Mouse (Mus musculus): ENCODE measurements around the gene Dpf3.
A peak's percentile ranks its signal among the peaks of the same experiment; 100 is the strongest.

The Dpf3 gene

DNA sequence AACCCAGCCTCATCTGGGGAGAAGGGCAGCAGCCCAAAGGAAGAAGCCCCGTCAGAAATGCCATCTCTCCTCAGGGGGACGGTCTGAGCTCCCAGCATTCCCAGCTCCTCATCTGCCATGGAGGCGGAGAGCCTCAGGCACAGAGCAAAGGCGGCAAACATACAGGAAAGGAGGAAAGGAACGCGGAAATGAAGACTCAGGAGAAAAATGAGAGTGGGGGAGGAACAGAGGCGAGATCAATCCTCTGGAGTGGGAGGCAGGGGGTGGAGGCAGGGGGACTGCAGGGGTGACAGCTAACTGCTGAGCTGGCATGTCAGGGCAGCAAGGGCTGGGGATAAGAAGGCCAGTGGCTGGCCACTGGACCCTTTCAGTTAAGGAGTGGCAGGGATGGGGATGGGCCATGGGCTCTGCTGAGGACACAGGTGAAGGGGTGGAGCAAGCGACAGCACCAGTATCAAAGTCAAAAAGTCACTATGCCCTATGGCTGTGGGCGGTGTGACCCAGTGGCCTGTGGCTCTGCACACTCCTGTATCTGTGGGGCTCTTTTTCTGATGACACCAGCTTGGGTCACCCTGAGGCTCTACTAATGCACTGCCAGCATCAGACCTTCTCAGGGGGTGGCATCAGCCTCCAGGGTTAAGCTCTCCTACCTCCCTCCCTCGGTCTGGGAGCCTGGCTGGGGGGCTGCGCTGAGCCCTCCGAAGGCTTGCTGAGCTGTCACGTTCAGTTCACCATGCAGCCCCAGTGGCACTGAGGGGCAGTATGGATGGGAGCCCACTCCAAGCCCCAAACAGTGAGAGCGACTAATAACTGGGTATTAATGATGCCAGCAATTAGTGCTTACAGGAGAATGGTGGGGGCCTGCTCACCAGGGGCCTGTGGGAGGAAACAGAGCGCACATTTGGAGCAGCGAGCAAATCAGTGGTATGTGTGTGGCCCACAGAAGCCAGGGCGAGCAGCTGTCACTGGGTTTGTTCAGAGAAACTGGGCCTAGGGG, 200.7 kb downstream of the Dpf3 start:
- no peak for DNase-seq (ENCODE audit: low spot score)

DNA sequence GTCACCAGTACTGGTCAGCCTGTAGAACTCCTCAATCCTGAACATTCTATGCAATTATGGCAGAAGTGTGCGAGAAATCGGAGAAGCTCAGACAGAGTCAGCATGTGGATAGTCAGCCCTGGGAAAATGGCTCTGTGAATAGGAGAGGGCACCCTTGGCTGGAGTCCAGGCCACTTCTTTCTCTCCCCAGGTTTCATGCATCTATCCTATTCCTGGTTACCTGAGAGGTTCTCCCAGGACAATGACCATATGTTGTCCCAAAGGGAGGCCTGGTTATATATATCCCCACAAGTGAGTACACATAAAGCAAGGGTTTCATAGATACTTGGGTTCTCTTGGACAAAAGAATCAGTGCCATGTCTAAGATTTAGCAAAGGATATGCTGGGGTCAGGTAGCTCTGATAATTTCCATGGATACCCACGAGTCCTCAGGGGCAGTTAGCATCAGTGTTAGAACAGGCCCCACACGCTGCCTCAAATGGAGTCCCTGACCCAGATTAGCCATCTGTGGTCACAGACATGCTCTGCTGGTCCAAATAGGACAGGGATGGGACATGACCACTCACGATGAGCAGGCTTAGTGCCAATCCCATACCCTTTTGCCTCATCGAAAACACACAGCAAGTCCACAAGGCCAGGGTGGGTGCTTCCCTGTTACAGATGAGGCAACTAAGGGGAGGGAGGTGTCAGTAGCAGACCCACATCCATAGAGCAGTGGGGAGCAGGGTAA, 203.8 kb downstream of the Dpf3 start:
- no peak for DNase-seq (ENCODE audit: low spot score)

DNA sequence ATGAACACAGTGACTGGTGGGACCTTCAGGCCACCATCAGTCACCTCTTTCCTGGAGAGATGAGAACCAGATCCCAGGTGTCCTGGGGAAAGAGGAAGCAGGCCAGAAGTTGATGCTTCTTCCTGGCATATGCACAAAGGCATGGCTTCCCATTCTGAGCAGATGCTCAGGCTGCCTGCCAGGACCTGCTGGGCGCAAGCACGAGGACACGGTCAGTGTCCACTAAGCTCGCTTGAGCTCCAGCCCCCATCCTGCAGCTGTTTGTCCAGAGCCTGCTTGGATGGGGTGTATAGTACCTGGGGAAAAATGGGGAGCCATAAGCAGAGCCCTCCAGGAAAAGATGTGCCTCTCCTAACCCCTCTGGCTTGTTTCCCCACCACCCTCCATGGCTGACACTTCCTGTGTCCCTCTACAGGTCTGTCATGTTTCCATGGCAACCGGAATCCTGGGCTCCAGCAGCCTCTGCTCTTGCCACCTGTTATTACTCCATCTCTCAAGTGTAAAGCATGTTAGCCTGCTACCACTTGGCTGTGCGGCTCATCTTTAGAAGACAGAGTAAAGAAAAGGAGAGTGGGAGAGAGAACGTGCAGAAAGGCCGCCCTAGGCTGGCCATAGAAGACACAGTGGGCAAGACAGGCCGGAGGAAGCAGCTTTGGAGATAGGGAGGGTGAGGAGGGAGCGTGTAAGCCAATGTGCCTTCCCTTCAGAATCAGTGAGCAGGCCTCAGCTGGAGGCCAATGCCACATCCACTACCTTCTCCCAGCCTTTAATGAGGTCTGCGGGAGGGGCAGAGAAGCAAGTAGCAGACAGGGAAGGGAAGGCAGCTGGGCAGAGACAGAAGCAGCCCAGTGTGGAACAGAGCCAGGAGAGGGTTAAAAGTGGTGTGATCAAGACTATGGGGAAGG, 209.7 kb downstream of the Dpf3 start:
- DNase-seq (ENCODE audit: low spot score): no peak

GRCm38 (mm10) chr12:83271215-83271614, 216.3 kb downstream of the Dpf3 start:
- DNase-seq (ENCODE audit: low spot score): no peak

- peak; percentile 46 for DNase-seq (ENCODE audit: low spot score)
Observed at GRCm38 (mm10) chr12:83268504-83268922, 219.0 kb downstream of the Dpf3 start.

- no peak for DNase-seq (ENCODE audit: low spot score)
Observed at GRCm38 (mm10) chr12:83260540-83260939, 227.0 kb downstream of the Dpf3 start.

DNA sequence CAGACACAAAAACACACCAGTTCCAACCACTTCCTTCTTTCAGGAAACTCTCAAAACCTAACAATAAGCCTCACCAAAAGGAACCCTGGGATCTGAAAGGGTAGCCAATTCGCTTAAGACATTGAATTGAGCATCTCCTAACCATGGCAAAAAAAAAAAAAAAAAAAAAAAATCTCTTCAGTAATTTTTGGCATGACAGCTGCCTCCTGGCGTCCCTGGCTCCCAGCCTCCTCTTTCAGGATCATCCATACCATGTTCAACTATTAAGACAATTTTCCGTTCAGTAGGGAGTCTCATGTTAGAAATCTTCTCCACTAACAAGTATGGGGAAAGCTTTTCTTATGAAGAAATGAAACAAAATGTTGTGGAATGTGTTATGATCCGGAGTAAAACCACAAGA, 233.1 kb downstream of the Dpf3 start:
- no peak for DNase-seq (ENCODE audit: low spot score)

GRCm38 (mm10) chr12:83249066-83249465, 238.4 kb downstream of the Dpf3 start:
- no peak for DNase-seq (ENCODE audit: low spot score)

DNA sequence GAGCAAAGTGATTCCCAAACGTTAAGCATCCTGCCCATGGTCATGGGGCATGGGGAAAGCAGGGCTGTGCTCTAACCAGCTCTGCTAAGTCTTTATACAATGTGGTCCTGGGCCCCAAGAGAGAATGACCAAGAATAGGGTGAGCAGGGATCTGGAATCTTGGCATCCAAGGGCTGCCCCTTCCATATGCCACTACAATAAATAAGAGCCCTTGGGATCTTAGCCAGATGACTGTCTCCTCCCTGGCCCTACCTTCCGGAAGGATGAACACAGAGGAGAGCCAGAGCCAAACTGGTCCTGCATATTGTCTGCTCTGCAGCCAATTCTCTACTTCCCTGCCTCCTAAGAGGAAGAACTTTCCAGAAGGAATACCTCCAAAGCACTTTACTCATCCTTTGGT, 238.9 kb downstream of the Dpf3 start:
- DNase-seq (ENCODE audit: low spot score): no peak

DNA sequence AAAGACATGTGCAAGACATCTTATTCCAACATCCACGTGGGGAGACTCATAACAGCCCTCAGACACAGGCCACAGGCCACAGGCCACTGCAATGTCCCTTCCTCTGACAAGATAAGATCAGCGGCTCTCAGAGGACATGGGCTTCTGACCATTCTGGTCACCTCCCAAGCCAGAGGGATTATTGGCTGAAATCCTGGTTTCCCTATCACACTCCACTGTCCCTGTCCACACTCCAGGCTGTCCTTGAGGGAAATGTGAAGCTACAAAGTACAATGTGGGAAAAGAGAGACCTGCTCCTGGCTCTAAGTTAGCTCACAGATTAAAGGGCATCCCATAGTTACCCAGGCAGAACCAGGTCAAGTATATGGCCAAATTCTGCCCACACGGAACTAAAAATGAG, 239.8 kb downstream of the Dpf3 start:
- no peak for DNase-seq (ENCODE audit: low spot score)

GRCm38 (mm10) chr12:83241022-83241421, 246.5 kb downstream of the Dpf3 start:
- no peak for DNase-seq (ENCODE audit: low spot score)

DNA sequence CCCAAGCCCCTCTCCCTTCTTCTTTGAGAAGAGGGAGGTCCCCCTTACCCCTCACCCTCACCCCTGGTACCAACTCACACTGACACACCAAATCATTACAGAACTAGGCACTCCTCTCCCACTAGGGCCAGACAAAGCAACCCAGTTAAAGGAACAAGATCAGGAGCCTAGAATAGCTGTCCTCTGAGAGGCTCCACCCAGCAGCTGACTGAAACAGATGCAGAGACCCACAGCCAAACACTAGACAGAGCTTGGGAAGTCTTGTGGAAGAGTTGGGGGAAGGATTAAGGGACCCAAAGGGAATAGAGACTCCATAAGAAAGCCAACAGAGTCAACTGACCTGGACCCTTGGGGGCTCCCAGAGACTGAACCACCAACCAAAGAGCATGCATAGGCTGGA, 246.9 kb downstream of the Dpf3 start:
- DNase-seq (ENCODE audit: low spot score): no peak

DNA sequence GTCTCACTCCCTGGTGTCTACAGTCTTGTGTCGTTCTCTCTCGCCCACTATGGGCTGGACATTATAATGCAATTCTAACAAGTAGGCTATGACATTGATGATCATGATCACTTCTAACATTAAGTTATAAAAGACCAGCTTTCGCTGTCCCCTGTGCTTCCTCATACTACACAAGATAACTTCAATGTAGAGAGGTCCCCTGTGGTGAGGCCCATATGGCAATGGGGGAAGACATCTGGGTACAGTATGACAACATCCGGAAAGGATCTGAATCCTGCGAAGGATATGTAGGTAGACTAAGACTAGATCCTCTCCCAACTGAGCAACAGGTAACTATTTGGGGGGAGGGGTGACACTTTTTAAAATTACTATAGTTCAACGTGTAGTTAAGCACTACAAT, 251.7 kb downstream of the Dpf3 start:
- DNase-seq (ENCODE audit: low spot score): no peak

GRCm38 (mm10) chr12:83234981-83235380, 252.5 kb downstream of the Dpf3 start:
- DNase-seq (ENCODE audit: low spot score): no peak

GRCm38 (mm10) chr12:83233651-83234050, 253.9 kb downstream of the Dpf3 start:
- no peak for DNase-seq (ENCODE audit: low spot score)

DNA sequence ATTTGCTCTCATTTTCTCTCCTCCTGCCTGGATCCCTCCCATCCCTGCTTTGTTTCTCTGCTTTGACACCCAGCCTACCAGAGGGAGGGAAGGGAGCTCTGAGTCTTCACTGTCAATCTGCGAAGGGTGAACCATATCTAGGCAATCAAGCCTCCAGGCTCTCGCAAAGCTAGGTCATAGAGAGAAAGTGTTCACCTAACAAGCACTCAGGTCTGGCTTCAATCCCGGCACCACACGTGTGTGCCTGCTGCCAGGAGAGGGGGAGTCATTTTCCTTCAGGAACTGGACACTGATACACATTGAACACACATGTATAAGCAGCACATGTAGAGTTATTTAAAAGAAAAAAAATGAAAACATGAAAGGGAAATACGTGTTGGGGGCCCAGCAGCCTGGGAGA, 254.6 kb downstream of the Dpf3 start:
- no peak for DNase-seq (ENCODE audit: low spot score)

DNA sequence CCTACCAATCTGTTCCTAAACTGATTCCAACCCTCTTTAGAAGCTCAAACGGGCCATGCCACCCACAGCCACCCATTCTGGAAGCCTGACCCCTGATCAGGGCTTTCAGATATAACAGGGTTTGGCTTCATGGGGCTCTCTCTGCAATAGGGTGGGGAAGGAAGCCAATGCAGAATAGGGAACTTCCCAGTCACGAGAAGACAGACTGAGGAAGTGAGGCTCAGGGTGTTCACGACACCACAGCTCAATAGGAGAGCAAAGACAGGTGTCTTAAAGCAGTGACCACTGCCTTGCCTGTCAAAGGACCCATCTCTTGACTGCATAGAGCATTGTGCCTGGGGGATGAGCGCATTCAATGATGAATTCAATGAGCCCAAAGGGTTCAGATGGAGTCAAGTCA, 256.3 kb downstream of the Dpf3 start:
- DNase-seq (ENCODE audit: low spot score): no peak

GRCm38 (mm10) chr12:83229683-83230082, 257.8 kb downstream of the Dpf3 start:
- no peak for DNase-seq (ENCODE audit: low spot score)

DNA sequence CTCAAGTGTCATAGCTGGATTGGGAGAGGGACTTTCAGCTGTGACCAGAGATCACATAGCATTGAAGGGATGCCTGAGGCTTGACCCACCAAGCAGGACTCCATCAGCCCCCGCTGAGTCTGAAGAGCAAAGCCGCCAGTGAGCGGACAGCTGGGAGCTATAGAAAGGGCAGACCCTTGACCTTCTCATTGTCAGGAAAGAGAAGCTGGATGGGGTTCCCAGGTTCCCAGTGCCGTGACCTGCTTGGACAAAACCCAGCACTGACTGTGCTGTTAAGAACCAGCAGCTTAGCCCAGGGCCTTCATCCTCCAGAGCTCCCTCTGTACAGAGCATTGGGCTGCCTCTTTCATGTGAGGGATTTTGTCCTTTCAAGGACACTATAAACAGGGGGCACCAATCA, 260.5 kb downstream of the Dpf3 start:
- DNase-seq (ENCODE audit: low spot score): no peak

- DNase-seq (ENCODE audit: low spot score): no peak
Observed at GRCm38 (mm10) chr12:83220964-83221363, 266.6 kb downstream of the Dpf3 start.

DNA sequence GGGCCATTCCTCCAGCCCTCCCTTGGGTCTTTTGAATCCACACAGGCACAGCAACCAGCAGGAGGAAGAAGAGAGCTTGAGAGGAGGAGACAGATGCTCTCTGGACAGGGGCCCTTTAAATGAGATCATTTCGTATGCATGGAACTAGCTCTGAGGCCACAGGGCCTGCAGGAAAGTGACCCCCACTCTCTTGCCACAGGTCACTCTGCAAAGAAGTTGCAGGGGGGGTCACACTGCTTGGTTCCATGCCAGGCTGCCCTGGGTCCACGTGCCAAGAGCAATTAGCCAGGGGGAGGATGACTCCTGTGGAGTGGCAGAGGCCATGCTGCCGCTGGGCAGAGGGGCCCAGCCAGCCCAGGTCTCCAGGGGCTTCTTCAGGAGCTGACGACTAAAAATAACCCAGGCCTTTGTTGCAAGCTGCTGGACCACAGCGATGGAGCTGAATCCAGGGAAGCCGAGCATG, 273.6 kb downstream of the Dpf3 start:
- no peak for DNase-seq (ENCODE audit: low spot score)

- DNase-seq (ENCODE audit: low spot score): no peak
Observed at GRCm38 (mm10) chr12:83211976-83212375, 275.5 kb downstream of the Dpf3 start.

Data from ovary, adult 18-20 months (tissue).